20 mouse cellular contexts compared by ENCODE assay signal in the genomic region with DNA sequence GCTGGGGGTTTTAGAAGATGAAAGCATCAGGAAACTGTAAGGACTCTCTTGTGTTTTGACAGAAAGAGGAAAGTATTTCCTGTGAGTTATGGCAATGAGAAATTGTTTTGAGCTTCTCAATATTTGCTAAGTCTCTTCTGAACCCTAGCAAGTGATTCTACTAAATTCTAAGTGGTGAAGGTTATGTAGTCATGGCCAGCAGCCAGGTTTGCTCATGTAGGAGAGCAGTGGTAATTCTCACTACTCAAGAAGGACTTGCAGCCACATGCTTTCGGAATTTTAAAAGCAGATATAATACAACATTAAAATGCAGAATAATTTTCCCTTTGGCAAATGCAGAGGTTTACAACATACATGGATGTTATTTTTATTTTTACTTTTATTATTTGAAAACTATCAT. TPM values are rescaled to one million over a fixed set of nuclear protein-coding genes. Genes with fewer than 3 reads are reported as not detected.
A peak's percentile ranks its signal among the peaks of the same experiment; 100 is the strongest.
DNase-seq lines count a peak whose midpoint lies in the region; ATAC-seq and TF ChIP-seq lines count a peak whose summit lies in the region.
"Had no signal": no experiment of that assay in that cellular context is flagged by ENCODE, and none has a peak within 500 bp of the region (broad histone marks: within the 10 kb centered on the region; RNA-seq: fewer than 3 reads in every experiment).

No protein-coding gene starts in this region.

- no peaks in the 10 kb centered on the region for H3K4me1 ChIP-seq in lung, embryonic 14.5 days (ENCODE audit: insufficient read depth)
- H3K4me1 ChIP-seq: forebrain, embryonic 12.5 days; hindbrain, embryonic 13.5 days had no signal

- no peak for TF ChIP-seq CTCF in lung, embryonic 14.5 days (IDR thresholded peaks at IDR 0.05; ENCODE audit: low read depth)
- TF ChIP-seq CTCF in brain, embryonic 14.5 days (IDR thresholded peaks at IDR 0.05; ENCODE audit: borderline replicate concordance, extremely low read depth, insufficient read depth, insufficient read length): no peak

- no peak for TF ChIP-seq POLR2A in brain, embryonic 14.5 days (IDR thresholded peaks at IDR 0.05; ENCODE audit: borderline replicate concordance, extremely low read depth, insufficient read depth, insufficient read length, poor library complexity, severe bottlenecking)

- no peaks in the 10 kb centered on the region for H3K36me3 ChIP-seq in lung, embryonic 14.5 days (ENCODE audit: insufficient read depth)
- H3K36me3 ChIP-seq: forebrain, embryonic 12.5 days; heart, embryonic 15.5 days; hindbrain, embryonic 13.5 days had no signal

- H3K9ac ChIP-seq in lung, embryonic 14.5 days: no peak overlapping the region
- H3K9ac ChIP-seq: forebrain, embryonic 12.5 days; heart, embryonic 15.5 days; hindbrain, embryonic 13.5 days had no signal

- no peak overlapping the region for H3K27ac ChIP-seq in lung, embryonic 14.5 days (ENCODE audit: low read depth)
- H3K27ac ChIP-seq: forebrain, embryonic 12.5 days; heart, adult 2 months; heart, embryonic 15.5 days; hindbrain, embryonic 13.5 days; hindbrain, postnatal 0 days had no signal

- H3K4me3 ChIP-seq in lung, embryonic 14.5 days (ENCODE audit: low read depth, low read length): no peak overlapping the region
- H3K4me3 ChIP-seq: forebrain, embryonic 12.5 days; heart, adult 2 months; heart, embryonic 15.5 days; hindbrain, embryonic 13.5 days had no signal

- ATAC-seq in lung, embryonic 14.5 days (ENCODE audit: insufficient read depth): no peak
- ATAC-seq in CD4-positive, CD25-positive, alpha-beta regulatory T cell, adult 4 months: no peak
- ATAC-seq: forebrain, embryonic 16.5 days; hindbrain, postnatal 0 days had no signal

- no peaks in the 10 kb centered on the region for H3K27me3 ChIP-seq in lung, embryonic 14.5 days (ENCODE audit: insufficient read depth, low read length)
- H3K27me3 ChIP-seq: forebrain, embryonic 12.5 days; heart, embryonic 15.5 days; hindbrain, embryonic 13.5 days had no signal

- H3K9me3 ChIP-seq in lung, embryonic 14.5 days (ENCODE audit: low read depth, low read length): no peaks in the 10 kb centered on the region
- H3K9me3 ChIP-seq: forebrain, embryonic 12.5 days; heart, embryonic 15.5 days; hindbrain, embryonic 13.5 days had no signal

- H3K4me2 ChIP-seq in lung, embryonic 14.5 days: no peak overlapping the region
- H3K4me2 ChIP-seq: forebrain, embryonic 12.5 days; heart, embryonic 11.5 days; heart, embryonic 15.5 days; hindbrain, embryonic 13.5 days had no signal

- DNase-seq in lung, embryonic 14.5 days: peak; percentile 25
- no peak for DNase-seq in lung, postnatal 4 days
- peak; percentile 8 for DNase-seq in brain, embryonic 14.5 days (ENCODE audit: low read depth)
- peak; percentile 11 for DNase-seq in lung, postnatal 10 days
- DNase-seq in naive thymus-derived CD4-positive, alpha-beta T cell, adult 2 months (ENCODE audit: low read depth): peak; percentile 33
- DNase-seq in cerebellum, adult 11-12 months: no peak
- DNase-seq: adrenal gland, postnatal 14 days; B cell, adult 2 months; cerebellum, adult 2 months; gastrocnemius, postnatal 14 days; heart, adult 2 months had no signal

- 70% methylated on average over 1 of the region's 1 CpGs for WGBS in lung, embryonic 14.5 days

RNA-seq across cellular contexts. Expression of gene Il23r, which starts 55.9 kb away (rescaled TPM):
- polyA plus RNA-seq in lung, embryonic 14.5 days (2014; fragmentation: Nextera tagmentation; extraction: Ambion mirVana): not detected in 2 replicates
- not detected in 2 replicates for polyA plus RNA-seq in brain, embryonic 14.5 days (2012; rRNA removed)
- 1 to 10 TPM in 1 of 2 experiments, under 1 TPM in 1; 0.32 to 1.4 TPM for polyA plus RNA-seq in CD4-positive, CD25-positive, alpha-beta regulatory T cell, adult 4 months (2017; shearing (Covaris generic))
- polyA plus RNA-seq: embryonic facial prominence, embryonic 11.5 days; forebrain, embryonic 12.5 days; forebrain, embryonic 16.5 days; gonadal fat pad, adult 2 months; heart, adult 2 months; heart, embryonic 11.5 days; heart, embryonic 15.5 days; hindbrain, embryonic 13.5 days had no signal

RNA-seq across cellular contexts. Expression of gene Il12rb2, which starts 59.7 kb away (rescaled TPM):
- polyA plus RNA-seq in lung, embryonic 14.5 days (2014; fragmentation: Nextera tagmentation; extraction: Ambion mirVana): 0.08 and 0.11 TPM in 2 replicates
- polyA plus RNA-seq in brain, embryonic 14.5 days (2012; rRNA removed): 0.18 and 0.27 TPM in 2 replicates
- under 1 TPM in 1 of 2 experiments, not detected in 1; 0.15 TPM for polyA plus RNA-seq in CD4-positive, CD25-positive, alpha-beta regulatory T cell, adult 4 months (2017; shearing (Covaris generic))
- polyA plus RNA-seq: forebrain, embryonic 12.5 days; forebrain, embryonic 16.5 days; hindbrain, postnatal 0 days had no signal

Comparison
In these comparisons a context has a peak if more than half of its experiments do, and no peak if none do; other contexts are left out.
1. DNase-seq: peak in lung, embryonic 14.5 days (single experiment), brain, embryonic 14.5 days (single experiment), lung, postnatal 10 days (single experiment) and naive thymus-derived CD4-positive, alpha-beta T cell, adult 2 months (single experiment); none in lung, postnatal 4 days (0 of 2) and cerebellum, adult 11-12 months (single experiment).